Mouse (Mus musculus) cerebellum, adult 2 months (tissue): Measurements from ENCODE around the gene Ube2k.

Experiments used
- CTCF ChIP-seq: fragments of 200-500 bp; IDR thresholded peaks from 2 replicates; pipeline ENCODE4 v1.5.1; 2011; ENCODE audit warnings: low read depth, mild to moderate bottlenecking, control low read depth, low read length, moderate library complexity, borderline replicate concordance; ENCODE audit not compliant: insufficient read depth
- POLR2A ChIP-seq: fragments of 200-500 bp; IDR thresholded peaks from 2 replicates; pipeline ENCODE4 v1.6.1; 2011; ENCODE audit warnings: low read length, control low read depth, borderline replicate concordance; ENCODE audit not compliant: insufficient read depth

GRCm38 (mm10) chr5:65565486-65565885 lies 28.5 kb downstream of the Ube2k start:
- TF ChIP-seq CTCF (no peak), POLR2A (no peak)
